Mouse (Mus musculus): Measurements from ENCODE around the gene Npsr1. TPM values are rescaled to one million over a fixed set of nuclear protein-coding genes. Genes with fewer than 3 reads are reported as not detected.

The Npsr1 gene
- total RNA-seq, 2 experiments from 2014 or later: not detected

GRCm38 (mm10) chr9:24211636-24212035 is 113.8 kb downstream of the Npsr1 start:
- no peak for ATAC-seq (replicated peaks; ENCODE audit: low FRiP score, low TSS enrichment, poor library complexity, severe bottlenecking)

- no peak for ATAC-seq (replicated peaks; ENCODE audit: low FRiP score, low TSS enrichment, poor library complexity, severe bottlenecking)
These were observed 119.9 kb downstream of the Npsr1 start for GRCm38 (mm10) chr9:24217721-24218120.

- ATAC-seq (replicated peaks; ENCODE audit: low FRiP score, low TSS enrichment, poor library complexity, severe bottlenecking): no peak
These were observed 138.7 kb downstream of the Npsr1 start for GRCm38 (mm10) chr9:24236461-24236860.

- no peak for ATAC-seq (replicated peaks; ENCODE audit: low FRiP score, low TSS enrichment, poor library complexity, severe bottlenecking)
These were observed 149.8 kb downstream of the Npsr1 start for GRCm38 (mm10) chr9:24247557-24247956.

GRCm38 (mm10) chr9:24254236-24254635 is 156.4 kb downstream of the Npsr1 start:
- no peak for ATAC-seq (replicated peaks; ENCODE audit: low FRiP score, low TSS enrichment, poor library complexity, severe bottlenecking)

- peak; percentile 81 for ATAC-seq (replicated peaks; ENCODE audit: low FRiP score, low TSS enrichment, poor library complexity, severe bottlenecking)
These were observed 182.9 kb downstream of the Npsr1 start for GRCm38 (mm10) chr9:24280498-24281287.

- no peak for ATAC-seq (replicated peaks; ENCODE audit: low FRiP score, low TSS enrichment, poor library complexity, severe bottlenecking)
These were observed 184.8 kb downstream of the Npsr1 start for GRCm38 (mm10) chr9:24282617-24283016.

- ATAC-seq (replicated peaks; ENCODE audit: low FRiP score, low TSS enrichment, poor library complexity, severe bottlenecking): no peak
These were observed 185.3 kb downstream of the Npsr1 start for GRCm38 (mm10) chr9:24283071-24283470.

- ATAC-seq (replicated peaks; ENCODE audit: low FRiP score, low TSS enrichment, poor library complexity, severe bottlenecking): no peak
These were observed 185.7 kb downstream of the Npsr1 start for GRCm38 (mm10) chr9:24283536-24283935.

- peak; percentile 75 for ATAC-seq (replicated peaks; ENCODE audit: low FRiP score, low TSS enrichment, poor library complexity, severe bottlenecking)
These were observed 186.7 kb downstream of the Npsr1 start for GRCm38 (mm10) chr9:24284239-24285084.

GRCm38 (mm10) chr9:24285419-24285818 is 187.6 kb downstream of the Npsr1 start:
- ATAC-seq (replicated peaks; ENCODE audit: low FRiP score, low TSS enrichment, poor library complexity, severe bottlenecking): no peak

GRCm38 (mm10) chr9:24291385-24291784 is 193.6 kb downstream of the Npsr1 start:
- ATAC-seq (replicated peaks; ENCODE audit: low FRiP score, low TSS enrichment, poor library complexity, severe bottlenecking): peak; percentile 63

GRCm38 (mm10) chr9:24293252-24293959 is 195.6 kb downstream of the Npsr1 start:
- no peak for ATAC-seq (replicated peaks; ENCODE audit: low FRiP score, low TSS enrichment, poor library complexity, severe bottlenecking)

GRCm38 (mm10) chr9:24302906-24303305 is 205.1 kb downstream of the Npsr1 start:
- ATAC-seq (replicated peaks; ENCODE audit: low FRiP score, low TSS enrichment, poor library complexity, severe bottlenecking): no peak

GRCm38 (mm10) chr9:24306990-24307389 is 209.2 kb downstream of the Npsr1 start:
- ATAC-seq (replicated peaks; ENCODE audit: low FRiP score, low TSS enrichment, poor library complexity, severe bottlenecking): no peak

GRCm38 (mm10) chr9:24307400-24307799 is 209.6 kb downstream of the Npsr1 start:
- ATAC-seq (replicated peaks; ENCODE audit: low FRiP score, low TSS enrichment, poor library complexity, severe bottlenecking): no peak

- no peak for ATAC-seq (replicated peaks; ENCODE audit: low FRiP score, low TSS enrichment, poor library complexity, severe bottlenecking)
These were observed 218.0 kb downstream of the Npsr1 start for GRCm38 (mm10) chr9:24315835-24316234.

GRCm38 (mm10) chr9:24331661-24332060 is 233.9 kb downstream of the Npsr1 start:
- ATAC-seq (replicated peaks; ENCODE audit: low FRiP score, low TSS enrichment, poor library complexity, severe bottlenecking): no peak

- no peak for ATAC-seq (replicated peaks; ENCODE audit: low FRiP score, low TSS enrichment, poor library complexity, severe bottlenecking)
These were observed 243.5 kb downstream of the Npsr1 start for GRCm38 (mm10) chr9:24341321-24341720.

- no peak for ATAC-seq (replicated peaks; ENCODE audit: low FRiP score, low TSS enrichment, poor library complexity, severe bottlenecking)
These were observed 249.2 kb downstream of the Npsr1 start for GRCm38 (mm10) chr9:24347011-24347410.
